Mouse (Mus musculus) gastrocnemius, adult 8-10 months (tissue): ENCODE results near the gene Tarbp2. TPM values are rescaled to one million over a fixed set of nuclear protein-coding genes. Genes with fewer than 3 reads are reported as not detected.

ENCODE experiments used
- DNase-seq, 2 experiments: peaks; one replicate each; pipeline ENCODE4 v3.0.0; 2022; ENCODE audit warnings: low spot score in 2 of 2
- total RNA-seq, 4 experiments: library from RNA; stranded (reverse); gene quantifications; 2 replicates each; pipeline ENCODE4 v1.2.4; 2022

The Tarbp2 gene
- total RNA-seq, 4 experiments from 2014 or later, result 29.0 to 40.3 (median 35.2) TPM

- DNase-seq, result no peak
Observed at GRCm38 (mm10) chr15:102505073-102505769, 12.8 kb upstream of the Tarbp2 start.

GRCm38 (mm10) chr15:102505770-102506463 lies 12.1 kb upstream of the Tarbp2 start:
- DNase-seq, result no peak

- DNase-seq, result no peak
Observed at GRCm38 (mm10) chr15:102506464-102506830, 11.5 kb upstream of the Tarbp2 start.

GRCm38 (mm10) chr15:102506864-102507263 lies 11.1 kb upstream of the Tarbp2 start:
- no peak for DNase-seq

GRCm38 (mm10) chr15:102507561-102507960 lies 10.4 kb upstream of the Tarbp2 start:
- no peak for DNase-seq

GRCm38 (mm10) chr15:102508336-102508735 lies 9.7 kb upstream of the Tarbp2 start:
- DNase-seq, result no peak

GRCm38 (mm10) chr15:102510110-102510509 lies 7.9 kb upstream of the Tarbp2 start:
- no peak for DNase-seq

- DNase-seq, result peak; percentile 63 to 71
Observed at GRCm38 (mm10) chr15:102510590-102511284, 7.3 kb upstream of the Tarbp2 start.

GRCm38 (mm10) chr15:102511285-102511833 lies 6.6 kb upstream of the Tarbp2 start:
- no peak for DNase-seq

- DNase-seq, result no peak
Observed at GRCm38 (mm10) chr15:102512010-102512409, 6.0 kb upstream of the Tarbp2 start.

- DNase-seq, result no peak
Observed at GRCm38 (mm10) chr15:102512471-102512870, 5.5 kb upstream of the Tarbp2 start.

- DNase-seq, result no peak
Observed at GRCm38 (mm10) chr15:102513004-102513403, 5.0 kb upstream of the Tarbp2 start.

- DNase-seq, result no peak
Observed at GRCm38 (mm10) chr15:102515261-102515660, 2.7 kb upstream of the Tarbp2 start.

- DNase-seq, result no peak
Observed at GRCm38 (mm10) chr15:102515791-102516190, 2.2 kb upstream of the Tarbp2 start.

GRCm38 (mm10) chr15:102516293-102516692 lies 1.7 kb upstream of the Tarbp2 start:
- DNase-seq, result no peak

- peak; percentile 39 to 57 for DNase-seq
Observed at GRCm38 (mm10) chr15:102516728-102517404, 1.1 kb upstream of the Tarbp2 start, which contains the start of gene Map3k12. Gene Map3k12 (minus strand): TSS chr15:102517064.

- DNase-seq, result no peak
Observed at GRCm38 (mm10) chr15:102517631-102517975, 389 bp upstream of the Tarbp2 start.

- no peak for DNase-seq
Observed at GRCm38 (mm10) chr15:102518859-102519201, 838 bp downstream of the Tarbp2 start.

GRCm38 (mm10) chr15:102519211-102520141 lies 1.5 kb downstream of the Tarbp2 start:
- no peak for DNase-seq

- DNase-seq, result no peak
Observed at GRCm38 (mm10) chr15:102520416-102520815, 2.4 kb downstream of the Tarbp2 start.
